Mouse (Mus musculus) lung, embryonic 15.5 days (tissue): ENCODE data around the gene Nhlrc4. TPM values are rescaled to one million over a fixed set of nuclear protein-coding genes. Genes with fewer than 3 reads are reported as not detected.

Experiments
- ATAC-seq: fragments of 200-750 bp; cut with Nextera tagmentation; 2 replicates; pipeline ENCODE4 v1.8.0; 2017; ENCODE audit warnings: moderate number of reproducible peaks, borderline replicate concordance; ENCODE audit not compliant: low FRiP score, low TSS enrichment; ENCODE audit errors: extremely low read depth
- H3K27ac ChIP-seq: fragments of 300-500 bp; sonication (generic); 2 replicates; pipeline ENCODE4 v1.5.1; 2015; ENCODE audit warnings: moderate library complexity, mild to moderate bottlenecking, inconsistent platforms
- H3K27me3 ChIP-seq: fragments of 300-500 bp; sonication (generic); 2 replicates; pipeline ENCODE4 v1.6.1; 2015; ENCODE audit warnings: inconsistent platforms
- H3K36me3 ChIP-seq: fragments of 300-500 bp; sonication (generic); 2 replicates; pipeline ENCODE4 v1.6.1; 2015; ENCODE audit warnings: inconsistent platforms
- H3K4me1 ChIP-seq: fragments of 300-500 bp; sonication (generic); 2 replicates; pipeline ENCODE4 v1.6.1; 2015; ENCODE audit warnings: inconsistent platforms
- H3K4me2 ChIP-seq: fragments of 300-500 bp; sonication (generic); 2 replicates; pipeline ENCODE4 v1.6.1; 2015; ENCODE audit warnings: inconsistent platforms, mild to moderate bottlenecking, moderate library complexity
- H3K4me3 ChIP-seq: fragments of 300-500 bp; sonication (generic); 2 replicates; pipeline ENCODE4 v1.5.1; 2015; ENCODE audit warnings: mild to moderate bottlenecking, inconsistent platforms
- H3K9ac ChIP-seq: fragments of 300-500 bp; sonication (generic); 2 replicates; pipeline ENCODE4 v1.6.1; 2015; ENCODE audit warnings: inconsistent platforms
- H3K9me3 ChIP-seq: fragments of 300-500 bp; sonication (generic); 2 replicates; pipeline ENCODE4 v1.6.1; 2016; ENCODE audit warnings: inconsistent platforms
- WGBS: fragments of 180-500 bp; shearing (Covaris S2); methylation state at CpG from one replicate; pipeline ENCODE4 v1.1.7; 2015; 5-methylcytosine and 5-hydroxymethylcytosine counted together
- polyA plus RNA-seq: library from polyadenylated mRNA; unstranded; fragments of >200 nt; fragmentation: Nextera tagmentation; extraction: Ambion mirVana; gene quantifications from 2 replicates; pipeline ENCODE4 v1.2.1, GENCODE M21; 2015

Nhlrc4 gene
- polyA plus RNA-seq, 1 experiment from 2014 or later: 0.51 TPM

DNA sequence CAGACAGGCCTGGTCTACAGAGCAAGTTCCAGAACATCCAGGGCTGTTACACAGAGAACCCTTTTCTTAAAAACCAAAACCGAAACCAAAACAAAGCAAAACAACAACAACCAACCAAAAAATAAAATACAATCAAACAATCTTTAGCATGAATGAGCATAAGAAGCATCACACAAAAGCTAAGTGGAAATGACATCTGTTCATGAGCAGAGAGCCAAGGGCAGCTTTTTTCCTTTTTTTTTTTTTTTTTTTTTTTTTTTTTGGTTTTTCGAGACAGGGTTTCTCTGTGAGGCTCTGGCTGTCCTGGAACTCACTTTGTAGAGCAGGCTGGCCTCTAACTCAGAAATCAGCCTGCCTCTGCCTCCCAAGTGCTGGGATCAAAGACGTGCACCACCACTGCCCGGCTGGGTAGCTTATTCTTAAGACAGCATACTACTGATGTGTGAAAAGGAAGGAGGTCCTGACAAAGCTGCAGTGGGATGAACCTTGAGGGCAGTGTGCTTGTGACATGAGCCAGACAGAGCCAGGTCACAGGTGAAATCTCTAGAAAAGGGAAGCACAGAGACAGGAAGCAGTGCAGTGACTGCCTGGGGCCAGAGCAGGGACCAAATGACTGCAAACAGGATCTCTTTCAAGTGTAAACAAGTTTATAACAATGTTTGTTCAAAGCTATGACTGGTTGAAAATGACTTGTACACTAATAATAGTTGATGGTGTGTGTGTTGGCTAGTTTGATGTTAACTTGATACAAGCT is 26.4 kb upstream of the Nhlrc4 start:
- Histone ChIP-seq H3K4me2 (no peak overlapping the region), H3K27me3 (no peaks in the 10 kb centered on the region), H3K9me3 (no peaks in the 10 kb centered on the region), H3K27ac (no peak overlapping the region), H3K36me3 (no peaks in the 10 kb centered on the region), H3K4me1 (peaks cover 21% of the 10 kb centered on the region), H3K4me3 (no peak overlapping the region), H3K9ac (no peak overlapping the region)
- no peak for ATAC-seq
- WGBS: 76% methylated on average over 4 of the region's 4 CpGs

DNA sequence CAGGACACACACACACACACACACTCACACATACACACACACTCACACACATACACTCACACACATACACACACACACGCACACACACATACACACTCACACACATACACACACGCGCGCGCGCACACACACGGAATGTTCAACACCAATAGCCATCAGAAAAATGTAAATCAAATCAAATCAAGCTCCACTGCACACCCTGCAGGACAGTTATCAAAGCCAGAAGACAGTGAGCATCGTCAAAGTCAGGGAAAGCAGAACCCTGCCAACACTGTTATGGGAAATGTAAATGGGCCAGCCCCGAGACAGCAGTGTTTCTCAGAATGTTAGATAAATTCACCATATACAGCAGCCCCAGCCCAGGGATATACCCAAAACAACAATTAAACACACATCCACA is 25.7 kb upstream of the Nhlrc4 start:
- Histone ChIP-seq H3K4me1 (peaks cover 21% of the 10 kb centered on the region), H3K4me3 (no peak overlapping the region), H3K4me2 (no peak overlapping the region), H3K36me3 (no peaks in the 10 kb centered on the region), H3K27ac (no peak overlapping the region), H3K9me3 (no peaks in the 10 kb centered on the region), H3K9ac (no peak overlapping the region), H3K27me3 (no peaks in the 10 kb centered on the region)
- ATAC-seq: no peak
- WGBS: 92% methylated on average over 9 of the region's 9 CpGs

DNA sequence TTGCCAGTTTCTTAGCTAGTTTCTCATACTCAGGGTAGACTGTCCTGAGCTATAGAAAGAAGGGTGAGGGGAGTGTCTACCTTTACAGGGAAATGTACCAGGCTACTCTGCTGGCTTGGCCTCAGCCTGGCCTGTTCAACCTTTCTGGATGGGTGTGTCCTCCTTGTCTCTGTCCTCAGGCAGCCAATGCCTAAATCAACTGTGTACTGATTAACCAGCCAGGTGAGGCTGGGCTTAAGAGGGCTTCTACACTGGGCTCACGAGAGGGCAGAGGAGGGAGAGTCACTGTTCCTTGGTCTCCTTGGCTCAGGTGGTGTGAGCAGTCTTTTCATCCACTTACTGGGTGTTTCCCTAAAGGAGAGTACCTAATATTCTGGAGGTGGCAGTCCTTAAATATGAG is 23.4 kb upstream of the Nhlrc4 start:
- 64% methylated on average over 1 of the region's 1 CpGs for WGBS
- no peak; the same call in 1 of the 2 replicates for ATAC-seq

DNA sequence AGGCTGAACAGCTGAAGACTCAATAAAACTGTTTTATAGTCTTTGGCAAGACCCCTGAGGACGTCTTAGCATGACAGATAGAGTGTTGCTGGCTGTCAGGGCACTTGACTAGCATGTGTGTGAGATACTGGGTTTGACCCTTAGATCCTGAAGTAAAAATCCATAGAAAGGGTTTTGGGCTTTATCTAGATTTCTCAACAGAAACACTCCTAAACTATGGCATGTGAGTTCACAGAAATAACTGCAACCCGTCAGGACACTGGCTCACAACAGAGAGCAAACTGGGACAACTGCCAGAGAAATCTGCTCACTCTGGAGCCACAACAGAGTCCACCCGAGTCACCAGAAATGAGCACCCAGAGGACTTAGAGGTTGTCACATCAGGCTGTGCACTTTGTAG is 22.9 kb upstream of the Nhlrc4 start:
- no peaks in the 10 kb centered on the region for H3K27me3 ChIP-seq
- peak overlapping the region; percentile 51 for H3K27ac ChIP-seq
- H3K36me3 ChIP-seq: no peaks in the 10 kb centered on the region
- H3K9ac ChIP-seq: no peak overlapping the region
- H3K4me3 ChIP-seq: no peak overlapping the region
- H3K4me2 ChIP-seq: no peak overlapping the region
- peak; percentile 55; the same call in 1 of the 2 replicates for ATAC-seq
- peaks cover 21% of the 10 kb centered on the region for H3K4me1 ChIP-seq
- H3K9me3 ChIP-seq: no peaks in the 10 kb centered on the region
- WGBS: 25% methylated on average over 3 of the region's 3 CpGs

More for the DNA sequence above, 23.4 kb upstream of the Nhlrc4 start:
- Histone ChIP-seq H3K9me3 (no peaks in the 10 kb centered on the region), H3K4me3 (no peak overlapping the region), H3K4me2 (no peak overlapping the region), H3K4me1 (peaks cover 21% of the 10 kb centered on the region), H3K27ac (peak overlapping the region; percentile 51), H3K27me3 (no peaks in the 10 kb centered on the region), H3K9ac (no peak overlapping the region), H3K36me3 (no peaks in the 10 kb centered on the region)

DNA sequence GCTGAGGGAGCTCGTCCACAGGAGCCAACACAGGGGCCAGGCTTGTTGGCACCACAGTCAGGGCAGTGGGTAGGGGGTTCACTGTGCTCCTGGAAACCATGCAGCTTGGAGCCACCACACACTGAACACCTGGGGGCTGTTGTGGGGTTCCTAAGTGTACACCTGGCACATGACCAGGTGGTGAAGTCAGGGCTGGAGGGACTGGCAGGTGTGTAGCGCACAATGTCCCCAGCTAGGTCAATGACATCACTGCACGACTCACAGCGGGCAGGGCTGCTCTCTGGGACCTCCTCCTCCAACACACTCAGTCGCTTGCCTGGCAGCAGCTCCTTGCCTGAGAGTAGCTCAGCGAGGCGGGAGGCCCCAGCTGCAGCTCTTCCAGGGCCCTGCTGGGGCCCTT is 19.5 kb upstream of the Nhlrc4 start:
- ATAC-seq: no peak
- no peaks in the 10 kb centered on the region for H3K9me3 ChIP-seq
- peaks cover 4% of the 10 kb centered on the region; the same call in 1 of the 2 replicates for H3K36me3 ChIP-seq

DNA sequence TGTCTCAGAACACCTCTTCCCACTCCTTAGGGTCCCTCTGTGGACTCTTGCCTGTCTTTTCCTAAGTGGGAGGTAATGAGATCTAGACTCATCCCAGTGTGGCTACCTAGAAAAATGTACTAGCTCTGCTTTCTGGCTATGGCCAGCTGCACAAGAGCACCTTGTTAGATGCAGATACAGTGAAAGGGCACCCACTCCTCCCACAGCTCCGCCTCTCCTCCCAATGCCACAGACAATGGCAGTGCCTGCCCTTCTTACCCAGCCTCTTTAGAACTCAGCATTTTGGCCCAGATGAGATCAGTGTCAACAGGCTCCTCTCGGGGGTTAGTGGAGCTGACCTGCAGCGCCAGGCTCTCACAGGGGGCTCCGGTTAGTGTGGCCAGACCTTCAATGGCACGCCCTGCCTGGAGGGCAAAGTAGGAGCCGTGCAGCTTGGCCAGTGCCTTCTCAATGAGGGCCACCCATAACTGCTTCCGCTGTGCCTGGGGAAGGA is 17.7 kb upstream of the Nhlrc4 start:
- no peak for ATAC-seq
- no peak overlapping the region for H3K4me3 ChIP-seq
- H3K4me1 ChIP-seq: peaks cover 9% of the 10 kb centered on the region
- H3K27ac ChIP-seq: no peak overlapping the region
- peaks cover 6% of the 10 kb centered on the region; the same call in 1 of the 2 replicates for H3K36me3 ChIP-seq
- H3K9ac ChIP-seq: no peak overlapping the region
- no peaks in the 10 kb centered on the region for H3K9me3 ChIP-seq
- no peak overlapping the region for H3K4me2 ChIP-seq
- WGBS: 93% methylated on average over 7 of the region's 7 CpGs
- H3K27me3 ChIP-seq: no peaks in the 10 kb centered on the region

More for the DNA sequence above, 19.5 kb upstream of the Nhlrc4 start:
- WGBS: 77% methylated on average over 7 of the region's 7 CpGs
- Histone ChIP-seq H3K4me2 (no peak overlapping the region), H3K27me3 (no peaks in the 10 kb centered on the region), H3K4me1 (peaks cover 21% of the 10 kb centered on the region), H3K4me3 (no peak overlapping the region), H3K9ac (no peak overlapping the region), H3K27ac (no peak overlapping the region)

DNA sequence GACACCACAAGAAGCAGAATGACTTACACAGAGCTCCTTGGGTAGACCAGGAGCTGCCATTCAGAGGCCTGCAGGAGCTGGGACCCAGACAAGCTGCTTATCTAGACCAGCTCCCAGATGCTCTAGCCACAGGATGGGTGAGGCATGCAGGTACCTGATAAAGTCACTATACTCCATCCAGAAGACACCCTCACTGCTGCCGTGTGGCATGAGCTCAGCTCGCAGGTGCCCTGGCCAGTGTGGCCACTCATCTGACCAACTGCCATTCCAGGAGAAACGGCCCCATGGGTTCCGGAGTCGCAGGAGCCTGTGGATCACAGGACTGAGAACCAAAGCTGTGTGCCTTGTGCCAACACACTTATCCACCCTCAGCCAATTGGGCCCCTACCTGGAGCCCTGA is 16.8 kb upstream of the Nhlrc4 start:
- Histone ChIP-seq H3K9ac (no peak overlapping the region), H3K4me1 (0 out of 2 replicates have a peak, but pooled peaks cover under 1% of the 10 kb centered on the region), H3K27me3 (no peaks in the 10 kb centered on the region), H3K27ac (no peak overlapping the region), H3K36me3 (peaks cover 6% of the 10 kb centered on the region; the same call in 1 of the 2 replicates), H3K4me3 (no peak overlapping the region), H3K9me3 (no peaks in the 10 kb centered on the region), H3K4me2 (no peak overlapping the region)
- 95% methylated on average over 5 of the region's 5 CpGs for WGBS
- ATAC-seq: no peak; the same call in 1 of the 2 replicates

DNA sequence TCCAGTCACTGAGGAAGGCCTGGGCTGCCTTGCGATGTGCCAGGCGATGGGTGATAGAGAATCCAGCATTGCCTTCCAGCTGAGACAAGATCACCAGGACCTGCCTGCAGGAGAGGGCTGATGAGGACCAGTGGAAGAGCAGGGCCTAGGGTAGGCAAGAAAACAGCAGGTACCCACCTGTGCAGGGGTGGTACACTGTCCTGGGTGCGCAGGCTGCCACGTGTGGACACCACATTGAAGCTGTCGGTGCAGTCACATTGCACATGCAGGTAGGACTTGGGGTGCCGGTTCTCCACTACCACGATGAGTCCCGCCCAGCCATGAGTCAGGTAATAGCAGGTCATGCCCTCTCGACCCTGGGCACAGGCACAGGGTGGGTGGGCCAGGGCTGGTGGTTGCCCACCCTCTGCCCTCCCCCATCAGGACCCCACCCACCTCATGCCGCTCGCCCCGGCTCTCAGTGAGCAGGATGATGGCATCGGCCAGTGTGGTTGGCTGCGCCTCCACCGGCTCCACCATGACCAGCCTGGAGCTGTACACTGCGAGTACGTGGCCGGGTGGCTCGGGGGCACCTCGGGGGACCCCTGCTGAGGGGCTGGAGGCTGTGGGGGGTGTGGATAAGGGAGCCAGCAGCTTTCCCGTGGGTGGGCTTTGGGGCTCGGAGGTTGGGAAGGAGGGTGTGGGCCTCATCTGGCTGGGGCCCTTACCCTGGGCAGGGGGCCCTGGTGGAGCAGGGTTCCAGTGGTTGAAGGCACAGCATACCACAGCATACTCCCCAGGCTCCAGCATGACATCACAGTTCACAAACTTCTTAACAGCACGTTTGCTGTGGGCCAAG is 15.1 kb upstream of the Nhlrc4 start:
- peaks cover 6% of the 10 kb centered on the region; the same call in 1 of the 2 replicates for H3K36me3 ChIP-seq
- ATAC-seq: no peak

DNA sequence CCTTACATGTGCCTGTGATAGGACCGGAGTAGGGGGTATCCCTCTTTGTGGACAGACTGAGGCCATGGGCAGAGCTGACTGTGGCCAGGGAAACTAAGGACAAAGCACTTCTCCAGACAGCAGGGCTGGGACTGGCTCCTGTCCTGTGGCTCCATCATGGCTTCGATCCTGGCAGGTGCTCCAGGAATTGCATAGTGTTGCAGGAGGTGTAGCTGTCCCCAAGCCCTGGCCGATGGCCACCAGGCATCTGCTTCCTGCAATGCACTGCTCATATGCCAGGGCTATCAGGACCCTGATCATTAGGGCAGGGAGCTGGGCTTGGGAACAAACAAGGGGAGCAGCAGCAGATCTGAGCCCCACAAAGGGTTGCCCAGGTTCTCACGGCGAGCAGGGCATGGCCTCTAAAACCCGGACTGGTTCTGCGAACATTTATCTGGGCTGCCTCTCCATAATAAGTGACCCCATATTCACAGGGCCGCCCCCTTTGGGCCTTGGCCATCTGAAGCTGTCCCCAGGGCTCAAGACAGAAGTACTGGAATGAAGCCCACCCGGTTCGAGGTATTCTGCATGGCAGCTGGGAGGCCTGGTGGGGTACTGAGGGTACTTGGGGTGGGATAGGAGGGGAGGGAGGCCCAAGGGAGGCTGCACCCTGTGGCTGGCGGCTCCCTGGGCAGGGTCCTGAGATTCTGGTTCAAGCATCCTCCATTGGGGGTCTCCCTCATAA is 14.2 kb upstream of the Nhlrc4 start:
- Histone ChIP-seq H3K9ac (no peak overlapping the region), H3K4me2 (no peak overlapping the region), H3K36me3 (peaks cover 6% of the 10 kb centered on the region; the same call in 1 of the 2 replicates), H3K9me3 (no peaks in the 10 kb centered on the region), H3K4me1 (no peaks in the 10 kb centered on the region), H3K27ac (no peak overlapping the region), H3K4me3 (no peak overlapping the region), H3K27me3 (peaks cover 3% of the 10 kb centered on the region; the same call in 1 of the 2 replicates)
- WGBS: 86% methylated on average over 11 of the region's 11 CpGs
- ATAC-seq: no peak

More for the DNA sequence above, 15.1 kb upstream of the Nhlrc4 start:
- Histone ChIP-seq H3K4me1 (no peaks in the 10 kb centered on the region), H3K9ac (no peak overlapping the region), H3K4me2 (no peak overlapping the region), H3K27ac (no peak overlapping the region), H3K27me3 (no peaks in the 10 kb centered on the region), H3K9me3 (no peaks in the 10 kb centered on the region), H3K4me3 (no peak overlapping the region)
- 89% methylated on average over 23 of the region's 23 CpGs for WGBS

DNA sequence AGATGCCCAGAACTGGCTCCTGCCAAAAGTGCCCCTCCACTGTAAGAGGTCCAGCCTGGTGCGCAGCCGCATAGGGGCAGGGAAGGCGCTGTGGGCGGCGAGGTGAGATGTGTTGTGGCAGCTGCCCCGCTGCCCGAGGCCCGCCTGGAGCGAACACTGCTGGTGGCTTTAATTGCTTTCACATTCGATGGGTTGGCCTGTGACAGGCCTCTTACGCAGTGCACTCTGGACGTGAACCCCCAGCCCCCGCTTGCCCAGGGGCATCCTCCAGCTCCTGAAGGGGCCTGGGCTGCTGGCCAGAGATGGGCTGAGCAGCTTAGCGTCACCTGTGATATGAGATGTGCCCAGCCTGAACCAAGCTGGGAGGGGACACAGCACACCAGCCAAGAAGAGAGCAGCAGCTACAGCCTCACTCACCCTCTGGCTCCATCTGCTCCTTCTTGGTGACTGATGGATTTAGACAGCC is 12.9 kb upstream of the Nhlrc4 start:
- Histone ChIP-seq H3K4me1 (no peaks in the 10 kb centered on the region), H3K9ac (no peak overlapping the region), H3K4me2 (no peak overlapping the region), H3K4me3 (no peak overlapping the region), H3K36me3 (peaks cover 6% of the 10 kb centered on the region; the same call in 1 of the 2 replicates), H3K9me3 (no peaks in the 10 kb centered on the region), H3K27me3 (peaks cover 15% of the 10 kb centered on the region), H3K27ac (no peak overlapping the region)
- no peak for ATAC-seq
- WGBS: 81% methylated on average over 14 of the region's 14 CpGs

DNA sequence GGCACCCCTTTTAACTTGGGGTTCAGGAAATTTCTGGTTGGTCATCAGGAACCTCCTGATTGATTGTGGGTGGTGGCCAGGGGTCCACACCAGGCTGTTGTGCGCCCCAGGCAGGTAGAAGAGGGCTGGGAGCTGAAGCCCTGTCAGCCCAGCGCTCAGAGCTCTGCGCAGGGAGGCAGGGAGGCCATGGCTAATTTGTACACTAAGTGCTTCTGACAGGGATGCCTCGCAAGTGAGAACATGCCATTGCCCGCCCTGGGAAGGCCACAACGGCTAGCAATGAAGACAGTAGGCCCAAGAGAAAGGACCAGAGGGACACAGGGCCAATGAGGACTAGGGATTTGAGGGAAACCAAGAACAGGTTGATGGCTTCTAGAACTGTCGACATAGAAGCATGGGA is 11.9 kb upstream of the Nhlrc4 start:
- Histone ChIP-seq H3K4me2 (no peak overlapping the region), H3K4me1 (peaks cover 8% of the 10 kb centered on the region), H3K27ac (no peak overlapping the region), H3K9me3 (no peaks in the 10 kb centered on the region), H3K27me3 (peaks cover 25% of the 10 kb centered on the region), H3K9ac (no peak overlapping the region), H3K36me3 (peaks cover 6% of the 10 kb centered on the region; the same call in 1 of the 2 replicates), H3K4me3 (no peak overlapping the region)
- ATAC-seq: no peak
- WGBS: 77% methylated on average over 7 of the region's 7 CpGs
